Mouse (Mus musculus): ENCODE measurements around the gene Gm17783.
"Not testable (repeated sequence)": the region's sequence is repeated elsewhere in the genome, so short reads cannot be mapped to it uniquely, and the experiment has no call there.

The Gm17783 gene

DNA sequence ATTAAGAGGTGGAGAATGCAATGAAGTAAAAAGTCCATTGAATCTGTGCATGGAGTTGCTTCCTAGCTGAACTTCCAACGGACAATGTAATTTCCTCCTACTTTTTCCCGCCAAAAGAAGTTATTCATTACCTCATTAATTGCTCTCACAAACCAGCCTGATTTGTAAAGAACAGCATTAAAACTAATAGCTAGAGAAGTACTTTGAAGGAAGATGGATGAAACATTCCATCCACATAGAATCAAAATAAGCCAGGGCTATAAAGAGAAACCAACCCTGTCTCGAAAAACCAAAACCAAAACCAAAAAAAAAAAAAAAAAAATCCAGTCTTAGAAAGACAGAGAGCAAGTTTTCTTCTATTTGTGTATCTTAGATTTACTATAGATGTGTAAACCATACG is at the start of gene Gm17783:
TSS of gene Gm17783 (minus strand) at position 101 of the 400 bp plus-strand sequence.
- DNase-seq: no peak

DNA sequence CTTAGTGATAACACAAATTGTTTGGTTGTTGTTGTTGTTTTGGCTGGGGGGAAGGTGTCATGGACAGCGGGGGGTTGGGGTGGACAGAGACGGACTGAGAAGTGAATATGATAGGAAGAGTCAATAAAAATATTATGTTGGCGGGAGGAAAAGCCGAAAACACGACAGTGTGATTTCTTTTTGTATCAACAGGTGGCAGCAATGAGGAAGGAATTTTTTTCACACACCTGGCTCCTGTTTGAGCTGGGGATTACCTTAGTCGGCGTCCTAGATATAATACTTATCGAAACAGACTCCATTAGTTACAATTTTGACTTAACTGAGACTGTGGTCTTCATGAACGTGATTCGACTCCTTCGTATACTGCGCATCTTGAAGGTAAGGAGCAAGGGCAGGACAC is 48.0 kb upstream of the Gm17783 start:
- DNase-seq: no peak

- DNase-seq: no peak
These were observed 40.5 kb upstream of the Gm17783 start for GRCm38 (mm10) chr16:45572307-45572706.

GRCm38 (mm10) chr16:45561747-45562146 is 29.9 kb upstream of the Gm17783 start:
- DNase-seq: no peak

DNA sequence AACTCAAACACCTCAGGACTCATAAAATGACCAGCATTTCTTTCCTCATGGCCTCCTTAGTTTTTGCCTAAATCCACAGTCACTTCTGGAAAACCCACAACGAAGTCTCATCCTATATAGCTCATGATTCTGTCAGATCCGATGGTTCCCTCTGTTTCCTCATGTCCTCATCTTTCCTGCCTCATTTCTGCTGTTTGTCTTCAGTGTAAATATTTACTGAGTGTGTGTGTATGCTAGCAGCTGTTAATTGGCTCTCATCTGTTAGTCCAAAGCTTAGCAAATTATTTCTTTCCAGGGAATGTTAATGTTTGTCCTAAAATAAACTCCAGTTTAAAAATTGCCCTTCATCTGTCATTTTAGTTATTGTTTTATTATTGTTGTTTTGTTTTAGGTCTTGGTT is 19.7 kb upstream of the Gm17783 start:
- DNase-seq: no peak

DNA sequence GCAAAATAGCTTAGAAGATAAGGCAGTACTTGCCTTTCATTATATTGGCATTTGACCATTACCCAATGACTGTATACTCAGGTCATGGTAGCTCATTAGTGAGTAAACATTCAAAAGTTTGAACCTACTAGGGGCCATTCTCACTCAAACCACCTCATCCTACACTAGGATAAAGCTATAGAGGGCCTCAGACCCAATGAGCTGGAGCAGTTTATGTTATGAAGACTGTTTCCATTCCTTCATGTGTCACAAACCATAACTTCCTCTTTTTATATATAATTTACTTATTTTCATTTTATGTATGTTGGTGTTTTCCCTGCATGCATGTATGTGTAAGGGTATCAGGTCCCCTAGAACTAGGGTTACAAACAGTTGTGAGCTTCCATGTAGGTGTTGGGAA is 16.1 kb upstream of the Gm17783 start:
- no peak for DNase-seq

- peak in 1 of 2 experiments; percentile 16 for DNase-seq
These were observed 12.5 kb upstream of the Gm17783 start for GRCm38 (mm10) chr16:45544341-45544740.

GRCm38 (mm10) chr16:45542108-45542507 is 10.3 kb upstream of the Gm17783 start:
- DNase-seq: no peak

- DNase-seq: not testable (repeated sequence)
These were observed 6.5 kb upstream of the Gm17783 start for GRCm38 (mm10) chr16:45538342-45538741.

DNA sequence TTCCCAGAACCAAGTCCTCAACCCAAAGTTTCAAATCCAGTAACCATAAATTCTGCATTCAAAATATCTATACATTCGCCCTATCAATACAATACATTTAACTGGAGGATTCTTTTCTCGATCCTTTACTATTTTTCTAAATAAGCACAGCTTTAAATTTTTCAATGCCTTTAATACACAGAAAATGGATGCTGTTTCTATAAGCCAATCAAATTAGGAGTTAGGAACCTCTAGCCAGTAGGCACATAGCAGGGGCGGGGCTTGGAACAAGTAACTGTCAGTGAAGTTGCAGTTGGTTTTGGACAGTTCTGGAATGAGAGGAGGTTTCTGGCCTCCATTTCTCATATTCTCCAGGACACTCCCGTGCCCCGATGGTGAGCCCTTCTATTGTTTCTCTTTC is 3.2 kb upstream of the Gm17783 start, which contains the start of gene Slc9c1:
TSS of gene Slc9c1 (plus strand) at position 301 of the 400 bp plus-strand sequence.
- no peak for DNase-seq

DNA sequence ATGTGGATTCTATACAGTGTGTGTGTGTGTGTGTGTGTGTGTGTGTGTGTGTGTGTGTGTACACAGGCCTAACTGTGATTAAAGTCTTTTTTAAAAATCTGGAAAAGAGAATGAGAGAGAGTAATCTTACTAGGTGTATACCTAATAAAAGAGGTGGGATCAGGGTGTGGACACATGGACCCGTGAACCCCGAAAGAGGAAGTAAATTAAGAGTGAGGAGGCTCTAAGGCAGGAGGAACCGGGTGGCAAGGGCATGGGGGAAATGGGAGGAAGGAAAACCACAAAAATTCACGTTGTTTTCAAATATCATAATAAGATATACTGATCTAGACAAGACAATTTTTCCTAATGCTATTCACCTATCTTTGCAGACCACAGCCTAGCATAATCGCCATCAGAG is 6.3 kb downstream of the Gm17783 start:
- no peak for DNase-seq

GRCm38 (mm10) chr16:45495326-45495725 is 36.5 kb downstream of the Gm17783 start:
- no peak for DNase-seq

DNA sequence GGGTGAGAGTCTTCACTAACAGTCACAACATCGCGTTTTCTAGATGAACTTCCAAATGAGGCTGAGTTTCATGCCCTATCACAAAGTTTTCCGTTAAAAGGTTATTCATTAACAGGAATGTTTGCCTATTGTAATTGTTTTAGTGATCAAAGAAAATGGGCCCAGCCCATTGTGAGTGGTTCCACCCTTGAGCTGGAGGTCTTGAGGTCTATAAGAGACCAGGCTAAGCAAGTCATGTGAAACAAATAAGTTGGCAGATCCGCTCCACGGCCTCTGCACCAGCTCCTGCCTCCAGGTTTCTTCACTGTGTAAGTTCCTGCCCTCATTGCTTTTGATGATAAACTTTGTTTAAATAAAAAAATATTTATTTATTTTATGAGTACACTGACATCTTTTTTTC is 38.9 kb downstream of the Gm17783 start, which contains the start of gene Gm609:
TSS of gene Gm609 (minus strand) at position 43 of the 400 bp plus-strand sequence.
- no peak for DNase-seq

DNA sequence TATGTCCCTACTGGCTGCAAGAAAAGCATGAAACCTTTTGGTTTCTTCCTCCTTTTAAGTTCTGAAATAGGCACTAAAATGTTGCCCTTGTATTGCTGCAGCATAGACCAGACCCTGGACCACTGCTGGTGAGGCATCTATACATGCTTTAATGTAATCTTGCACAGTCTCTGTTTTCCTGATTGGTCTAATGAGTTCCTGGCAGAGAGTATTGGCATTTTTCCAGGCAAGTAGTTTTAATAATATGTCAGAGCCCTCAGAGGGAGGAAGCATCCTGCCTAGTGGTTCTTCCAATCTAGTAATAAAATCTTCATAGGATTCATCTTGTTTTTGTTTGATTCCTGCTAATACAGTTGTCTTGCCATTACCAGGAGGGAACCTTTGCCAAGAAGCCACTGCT is 54.9 kb downstream of the Gm17783 start:
- no peak for DNase-seq

GRCm38 (mm10) chr16:45471836-45472235 is 60.0 kb downstream of the Gm17783 start:
- not testable (repeated sequence) for DNase-seq

All from thymus, postnatal 36 days (tissue).